Mouse (Mus musculus) heart, embryonic 11.5 days (tissue): Measurements from ENCODE around the gene Selenom. TPM values are rescaled to one million over a fixed set of nuclear protein-coding genes. Genes with fewer than 3 reads are reported as not detected.

ENCODE experiments used
- ATAC-seq: fragments of 200-750 bp; cut with Nextera tagmentation; replicated peaks from 2 replicates; pipeline ENCODE4 v1.8.0; 2017; ENCODE audit warnings: moderate library complexity; ENCODE audit not compliant: insufficient number of reproducible peaks, low FRiP score, low TSS enrichment
- H3K27ac ChIP-seq: fragments of 300-500 bp; sonication (generic); 2 replicates; pipeline ENCODE4 v1.5.1; 2014; ENCODE audit warnings: mild to moderate bottlenecking, low read depth, low read length
- H3K27me3 ChIP-seq: fragments of 300-500 bp; sonication (generic); 2 replicates; pipeline ENCODE4 v1.6.1; 2014; ENCODE audit warnings: mild to moderate bottlenecking, low read length, mixed read lengths; ENCODE audit not compliant: control insufficient read depth, insufficient read depth
- H3K36me3 ChIP-seq: fragments of 300-500 bp; sonication (generic); 2 replicates; pipeline ENCODE4 v1.6.1; 2014; ENCODE audit warnings: mild to moderate bottlenecking, low read length, moderate library complexity, mixed read lengths; ENCODE audit not compliant: control insufficient read depth, insufficient read depth
- H3K4me1 ChIP-seq: fragments of 300-500 bp; sonication (generic); 2 replicates; pipeline ENCODE4 v1.6.1; 2014; ENCODE audit warnings: low read length; ENCODE audit not compliant: control insufficient read depth, insufficient read depth
- H3K4me2 ChIP-seq: fragments of 300-500 bp; sonication (generic); 2 replicates; pipeline ENCODE4 v1.6.1; 2014; ENCODE audit warnings: mild to moderate bottlenecking, moderate library complexity
- H3K4me3 ChIP-seq: fragments of 300-500 bp; sonication (generic); 2 replicates; pipeline ENCODE4 v1.5.1; 2014; ENCODE audit warnings: low read depth, low read length
- H3K9ac ChIP-seq: fragments of 300-500 bp; sonication (generic); 2 replicates; pipeline ENCODE4 v1.6.1; 2014; ENCODE audit warnings: mild to moderate bottlenecking, low read depth, low read length, moderate library complexity
- H3K9me3 ChIP-seq: fragments of 300-500 bp; sonication (generic); replicated peaks from 2 replicates; pipeline ENCODE4 v1.6.1; 2016; ENCODE audit warnings: low read length; ENCODE audit not compliant: control insufficient read depth
- WGBS: fragments of 180-500 bp; shearing (Covaris S2); extraction: QIAGEN DNeasy Blood & Tissue Kit; methylation state at CpG from one replicate; pipeline ENCODE4 v1.1.7; 2014; ENCODE audit not compliant: insufficient replicate concordance; 5-methylcytosine and 5-hydroxymethylcytosine counted together
- polyA plus RNA-seq: library from polyadenylated mRNA; unstranded; fragments of >200 nt; fragmentation: Nextera tagmentation; extraction: Ambion mirVana; gene quantifications from 2 replicates; pipeline ENCODE4 v1.2.1, GENCODE M21; 2014

Selenom gene
- polyA plus RNA-seq, 1 experiment from 2014 or later = 127 TPM

DNA sequence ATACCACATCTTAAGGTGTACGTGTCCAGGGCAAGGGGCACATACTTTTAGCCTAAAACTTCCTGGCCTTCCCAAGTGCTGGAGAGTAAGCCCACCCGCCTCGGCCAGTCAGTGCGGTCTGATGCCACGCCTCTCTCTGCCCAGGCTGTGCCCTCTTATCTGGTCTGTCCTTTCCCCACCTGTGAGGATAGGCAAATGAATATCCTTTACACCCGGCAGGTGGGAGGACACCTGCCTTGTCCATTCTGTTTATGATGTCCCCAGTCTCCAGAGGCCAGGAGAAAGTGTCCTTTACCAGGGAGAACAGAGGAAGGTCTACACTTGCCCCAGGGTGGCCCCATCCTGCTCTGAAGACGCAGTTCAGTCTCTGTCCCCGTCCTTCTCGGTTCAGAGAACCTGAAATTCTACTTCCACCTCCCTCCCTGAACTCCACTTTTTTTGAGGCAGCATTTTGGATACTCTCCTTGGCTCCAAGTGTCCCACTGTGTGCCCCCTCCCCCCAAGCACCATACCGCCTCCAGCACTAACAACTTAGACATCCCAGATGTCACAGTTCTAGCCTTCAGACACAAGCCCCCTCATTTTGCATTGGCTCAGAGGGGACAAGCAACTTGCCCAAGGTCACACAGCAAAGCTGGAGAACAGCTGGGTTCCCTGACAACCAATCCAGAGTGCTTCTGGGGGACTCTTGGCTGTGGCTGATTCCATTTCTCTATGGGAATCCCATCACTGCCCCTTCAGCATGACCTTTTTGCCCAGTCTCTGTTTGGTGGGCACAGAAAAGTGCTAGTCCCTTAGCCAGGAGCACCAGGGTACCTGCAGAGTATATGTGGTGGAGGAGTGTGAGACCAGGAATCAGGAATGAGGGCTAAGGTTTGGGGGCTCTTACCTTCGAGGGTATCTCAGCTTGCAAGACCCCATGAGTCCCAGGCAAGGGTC lies 10.5 kb upstream of the Selenom start:
- no peak for ATAC-seq
- H3K4me2 ChIP-seq = peak overlapping the region; percentile 58
- 54% methylated on average over 11 of the region's 11 CpGs for WGBS
- H3K36me3 ChIP-seq = no peaks in the 10 kb centered on the region
- no peak overlapping the region for H3K27ac ChIP-seq
- H3K27me3 ChIP-seq = peaks cover 15% of the 10 kb centered on the region
- peak overlapping the region; percentile 40 for H3K4me3 ChIP-seq
- H3K9me3 ChIP-seq = no peaks in the 10 kb centered on the region
- H3K9ac ChIP-seq = peak overlapping the region; percentile 59
- peaks cover 13% of the 10 kb centered on the region for H3K4me1 ChIP-seq

GRCm38 (mm10) chr11:3508226-3508625 lies 6.3 kb upstream of the Selenom start:
- H3K4me2 ChIP-seq = no peak overlapping the region
- no peak overlapping the region for H3K4me3 ChIP-seq
- 17% methylated on average over 7 of the region's 7 CpGs for WGBS
- 0 out of 2 replicates have a peak overlapping the region, but pooled peaks have one; percentile 5 for H3K9ac ChIP-seq
- peak overlapping the region; percentile 60; the same call in 1 of the 2 replicates for H3K27ac ChIP-seq
- H3K27me3 ChIP-seq = peaks cover 7% of the 10 kb centered on the region
- peaks cover 13% of the 10 kb centered on the region for H3K4me1 ChIP-seq
- H3K36me3 ChIP-seq = no peaks in the 10 kb centered on the region
- ATAC-seq = no peak
- no peaks in the 10 kb centered on the region for H3K9me3 ChIP-seq

DNA sequence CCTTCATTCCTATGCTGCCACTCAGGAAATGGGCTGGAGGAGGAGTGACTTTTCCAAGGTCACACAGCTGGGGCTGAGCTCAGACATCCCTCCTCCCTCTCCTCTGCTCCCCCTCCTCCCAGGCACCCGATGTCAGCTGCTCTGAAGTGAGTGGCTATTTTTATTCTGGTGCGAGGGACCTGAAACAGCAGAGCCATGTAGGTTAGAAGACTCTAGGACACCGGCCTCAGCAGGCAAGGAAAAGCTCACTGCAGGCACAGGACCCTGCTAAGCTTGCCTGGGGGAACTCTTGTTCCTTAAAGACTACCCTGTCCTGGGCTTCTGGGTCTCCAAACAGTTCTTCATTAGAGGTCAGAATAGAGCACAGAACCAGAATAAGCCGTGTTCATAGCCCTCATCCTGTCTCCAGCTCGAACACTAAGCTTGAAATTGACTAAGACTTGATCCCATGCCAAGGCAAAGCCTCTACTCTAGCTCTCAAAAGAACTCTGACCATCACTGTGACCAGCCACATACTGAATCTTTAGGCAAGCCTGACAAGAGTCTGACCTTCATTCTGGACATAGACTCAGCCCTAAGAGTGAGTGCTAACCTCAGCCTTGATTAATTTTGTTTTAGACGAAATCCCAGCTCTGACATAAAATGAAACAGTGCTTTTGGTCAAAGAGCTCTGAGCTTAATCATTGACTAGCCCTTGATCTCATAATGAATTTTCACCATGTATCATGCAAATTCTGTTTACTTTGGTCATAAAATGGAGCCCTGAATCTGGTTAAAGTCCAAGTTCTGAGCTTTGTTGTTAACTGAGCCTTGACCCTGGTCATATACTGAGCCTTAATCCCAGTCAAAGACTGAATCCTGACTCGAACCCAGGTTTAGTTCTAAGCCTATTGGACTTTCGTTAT lies 5.1 kb upstream of the Selenom start:
- Histone ChIP-seq H3K4me3 (no peak overlapping the region), H3K4me1 (peaks cover 13% of the 10 kb centered on the region), H3K4me2 (no peak overlapping the region), H3K9ac (no peak overlapping the region), H3K36me3 (no peaks in the 10 kb centered on the region), H3K27ac (peak overlapping the region; percentile 60), H3K9me3 (no peaks in the 10 kb centered on the region), H3K27me3 (no peaks in the 10 kb centered on the region)
- 0 out of 2 replicates have a peak, but pooled peaks have one; percentile 28 for ATAC-seq
- WGBS = 51% methylated on average over 8 of the region's 8 CpGs

DNA sequence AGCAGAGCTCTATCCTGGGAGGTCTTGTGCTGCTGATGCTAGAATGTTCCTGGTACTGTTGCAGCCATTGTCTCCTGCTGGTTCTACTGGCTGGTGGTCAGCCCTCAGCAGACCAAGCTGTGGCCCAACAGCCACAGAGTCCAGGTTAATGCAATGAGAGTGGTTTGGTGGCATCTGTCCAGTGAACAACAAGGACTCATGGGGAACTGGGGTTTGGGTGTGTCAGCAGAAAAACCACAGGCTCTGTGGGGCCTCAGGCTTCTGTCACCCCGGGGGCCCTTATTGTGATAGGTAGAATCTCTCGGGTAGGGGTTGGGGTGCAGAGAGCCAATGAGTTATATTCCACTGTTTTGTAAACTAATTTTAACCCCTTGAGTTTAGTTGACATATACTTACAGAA lies 4.2 kb upstream of the Selenom start:
- no peaks in the 10 kb centered on the region for H3K36me3 ChIP-seq
- H3K27ac ChIP-seq = no peak overlapping the region
- H3K27me3 ChIP-seq = no peaks in the 10 kb centered on the region
- H3K9ac ChIP-seq = no peak overlapping the region
- no peak for ATAC-seq
- no peak overlapping the region for H3K4me3 ChIP-seq
- no peaks in the 10 kb centered on the region for H3K9me3 ChIP-seq
- peaks cover 11% of the 10 kb centered on the region; the same call in 1 of the 2 replicates for H3K4me1 ChIP-seq
- 76% methylated on average over 2 of the region's 2 CpGs for WGBS
- no peak overlapping the region for H3K4me2 ChIP-seq

- WGBS = 69% methylated on average over 6 of the region's 6 CpGs
- Histone ChIP-seq H3K4me3 (no peak overlapping the region), H3K4me1 (peaks cover 24% of the 10 kb centered on the region), H3K27me3 (peaks cover 5% of the 10 kb centered on the region; the same call in 1 of the 2 replicates), H3K27ac (no peak overlapping the region), H3K4me2 (no peak overlapping the region), H3K9me3 (no peaks in the 10 kb centered on the region), H3K36me3 (no peaks in the 10 kb centered on the region), H3K9ac (no peak overlapping the region)
- no peak for ATAC-seq
Measured at GRCm38 (mm10) chr11:3513291-3513690, 1.2 kb upstream of the Selenom start.

GRCm38 (mm10) chr11:3515216-3515615 lies 732 bp downstream of the Selenom start:
- Histone ChIP-seq H3K9me3 (no peaks in the 10 kb centered on the region), H3K9ac (peak overlapping the region; percentile 74), H3K4me1 (peaks cover 18% of the 10 kb centered on the region), H3K4me3 (peak overlapping the region; percentile 63), H3K27ac (no peak overlapping the region), H3K4me2 (peak overlapping the region; percentile 84), H3K27me3 (peaks cover 5% of the 10 kb centered on the region; the same call in 1 of the 2 replicates), H3K36me3 (no peaks in the 10 kb centered on the region)
- 8% methylated on average over 4 of the region's 4 CpGs for WGBS
- no peak for ATAC-seq

GRCm38 (mm10) chr11:3515637-3516036 lies 1.2 kb downstream of the Selenom start:
- whole genome bisulfite sequencing = 75% methylated on average over 4 of the region's 4 CpGs
- peak overlapping the region; percentile 84 for H3K4me2 ChIP-seq
- no peak overlapping the region for H3K27ac ChIP-seq
- ATAC-seq = no peak
- no peak overlapping the region for H3K9ac ChIP-seq
- H3K9me3 ChIP-seq = no peaks in the 10 kb centered on the region
- peaks cover 18% of the 10 kb centered on the region for H3K4me1 ChIP-seq
- peak overlapping the region; percentile 63; the same call in 1 of the 2 replicates for H3K4me3 ChIP-seq
- peaks cover 5% of the 10 kb centered on the region; the same call in 1 of the 2 replicates for H3K27me3 ChIP-seq
- peaks cover 4% of the 10 kb centered on the region; the same call in 1 of the 2 replicates for H3K36me3 ChIP-seq

- peaks cover 22% of the 10 kb centered on the region for H3K4me1 ChIP-seq
- H3K9ac ChIP-seq = no peak overlapping the region
- peak overlapping the region; percentile 1; the same call in 1 of the 2 replicates for H3K4me2 ChIP-seq
- 79% methylated on average over 5 of the region's 5 CpGs for WGBS
- H3K27me3 ChIP-seq = peaks cover 5% of the 10 kb centered on the region; the same call in 1 of the 2 replicates
- no peak overlapping the region for H3K27ac ChIP-seq
- no peak overlapping the region for H3K4me3 ChIP-seq
- ATAC-seq = no peak
- H3K9me3 ChIP-seq = no peaks in the 10 kb centered on the region
- H3K36me3 ChIP-seq = peaks cover 7% of the 10 kb centered on the region; the same call in 1 of the 2 replicates
Measured at GRCm38 (mm10) chr11:3516121-3516520, 1.6 kb downstream of the Selenom start.
